Mouse (Mus musculus) cerebellum, adult (tissue): ENCODE measurements around the gene Hivep1.

ENCODE experiments used
- ATAC-seq: cut with Nextera tagmentation; 2 replicates; pipeline ENCODE4 v1.9.2; 2017; ENCODE audit warnings: mild to moderate bottlenecking, moderate library complexity, mixed read lengths; ENCODE audit not compliant: insufficient number of reproducible peaks, low FRiP score, low TSS enrichment

The Hivep1 gene

DNA sequence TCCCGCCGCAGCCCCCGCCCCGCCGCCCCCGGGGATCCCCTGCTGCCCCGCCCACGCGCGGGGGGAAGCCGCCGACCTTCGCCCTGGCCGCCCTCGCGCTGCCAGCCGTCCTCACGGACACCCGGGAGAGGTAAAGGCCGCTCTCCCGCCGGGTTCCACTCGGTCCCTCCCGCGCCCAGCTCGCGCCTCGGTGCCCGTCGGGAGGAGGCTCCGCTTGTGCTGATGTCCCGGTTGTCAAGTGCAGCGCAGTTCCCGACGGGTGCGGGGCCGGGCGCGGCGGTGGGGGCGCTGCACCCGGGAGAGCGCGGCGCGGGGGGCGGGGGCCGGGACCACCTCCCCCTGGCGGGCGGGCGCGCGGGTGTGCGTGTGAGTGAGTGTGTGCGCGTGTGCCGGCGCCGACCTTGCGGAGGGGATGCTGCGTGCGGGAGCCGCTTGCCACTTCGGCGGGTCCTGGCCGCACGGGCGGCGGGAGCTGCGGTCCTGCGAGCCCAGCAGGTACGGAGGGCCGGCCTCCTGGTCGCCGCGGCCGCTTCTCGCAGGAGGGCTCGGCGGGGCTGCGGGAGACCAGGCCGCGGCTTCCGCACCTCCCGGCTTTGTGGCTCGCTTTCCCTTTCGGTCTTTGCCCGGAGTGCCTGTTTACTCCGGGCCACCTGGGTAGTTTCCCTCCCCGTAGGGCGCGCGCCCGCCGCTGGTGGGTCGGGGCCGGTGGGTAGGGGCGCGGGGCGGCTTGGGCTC, at the start of gene Hivep1:
Hivep1 (plus strand) TSS at position 61 of the 735 bp plus-strand sequence.
- peak; percentile 26 for ATAC-seq

DNA sequence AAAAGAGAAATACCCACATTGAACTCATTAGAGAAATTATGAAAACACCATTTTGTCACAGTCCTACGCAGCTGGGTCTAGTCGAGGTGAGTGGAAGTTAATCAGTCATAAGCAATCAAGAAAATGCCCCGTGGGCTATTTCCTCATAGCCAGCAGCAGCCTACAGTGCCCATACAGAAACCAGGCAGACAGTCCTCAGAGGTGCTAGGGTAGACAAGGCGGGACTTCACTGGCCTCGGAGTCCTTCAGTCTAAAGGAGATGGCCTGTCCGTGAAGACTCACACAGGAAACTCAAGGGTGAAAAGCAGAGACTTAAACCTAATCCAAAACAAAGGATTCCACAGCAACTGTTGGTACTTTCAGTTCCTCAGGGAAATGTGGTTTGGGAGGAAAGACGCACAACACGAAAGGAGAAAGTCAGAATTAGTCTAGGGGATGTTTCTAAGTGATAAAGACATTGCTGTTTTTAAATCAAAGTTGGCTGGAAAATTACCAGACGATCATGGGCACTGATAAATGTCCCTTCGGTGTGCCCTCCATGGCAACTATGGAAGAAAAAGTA, 36.3 kb upstream of the Hivep1 start:
- no peak for ATAC-seq

DNA sequence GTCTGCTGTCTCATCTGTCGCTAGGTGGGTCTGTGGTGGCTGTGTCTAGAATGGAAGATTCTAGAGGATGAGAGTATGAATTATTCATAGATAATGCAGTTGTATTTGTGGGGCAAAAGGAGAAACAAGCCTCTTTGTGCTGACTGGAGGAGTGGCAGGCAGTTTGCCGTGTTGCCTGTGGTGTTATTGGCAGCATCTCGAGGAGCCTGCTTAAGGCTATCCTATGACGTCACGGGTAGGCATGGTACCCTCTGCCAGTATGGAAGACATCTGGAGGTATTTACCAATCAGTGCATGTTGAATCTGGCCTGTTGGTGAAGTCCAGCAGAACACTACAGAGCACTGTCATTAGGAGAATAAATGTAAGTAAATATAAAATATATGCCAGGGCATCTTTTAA, 35.6 kb upstream of the Hivep1 start:
- ATAC-seq = no peak

DNA sequence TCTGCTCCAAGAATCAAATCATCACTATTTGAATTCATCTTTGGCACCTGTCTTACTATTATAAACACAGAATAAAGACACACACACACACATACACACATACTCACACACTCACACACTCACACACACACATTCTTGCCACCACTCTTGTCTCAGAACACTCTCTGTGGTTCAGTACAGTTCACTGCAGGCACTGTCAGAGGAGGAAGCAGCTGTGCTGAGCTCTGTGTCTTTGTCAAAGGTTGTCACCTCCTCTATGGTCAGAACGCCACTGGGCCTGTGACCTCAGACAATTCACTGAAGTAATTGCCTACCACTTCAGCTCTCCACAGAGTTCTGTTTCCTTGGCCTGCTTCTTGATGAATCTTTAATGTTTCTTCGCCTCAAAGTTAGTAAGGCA, 33.5 kb upstream of the Hivep1 start:
- no peak for ATAC-seq

DNA sequence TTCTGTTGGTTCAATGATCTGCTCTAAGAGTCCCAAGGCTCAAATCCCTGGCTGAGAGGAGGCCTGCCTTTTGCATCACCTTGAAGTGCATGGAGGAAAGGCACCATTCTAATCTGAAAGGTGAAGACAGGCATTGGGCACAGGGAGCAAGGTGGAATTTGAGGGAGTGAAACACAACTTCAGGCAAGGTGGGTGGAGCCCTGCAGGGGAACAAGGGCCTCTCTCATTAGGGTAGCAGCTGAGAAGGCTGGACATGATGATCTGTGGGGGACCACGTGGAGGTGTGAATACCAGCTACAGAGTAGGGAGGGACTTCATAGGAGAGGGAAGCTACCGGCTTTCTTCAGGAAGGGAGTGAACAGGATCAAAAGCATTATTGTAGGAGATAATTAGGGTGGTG, 10.6 kb upstream of the Hivep1 start:
- ATAC-seq = no peak

DNA sequence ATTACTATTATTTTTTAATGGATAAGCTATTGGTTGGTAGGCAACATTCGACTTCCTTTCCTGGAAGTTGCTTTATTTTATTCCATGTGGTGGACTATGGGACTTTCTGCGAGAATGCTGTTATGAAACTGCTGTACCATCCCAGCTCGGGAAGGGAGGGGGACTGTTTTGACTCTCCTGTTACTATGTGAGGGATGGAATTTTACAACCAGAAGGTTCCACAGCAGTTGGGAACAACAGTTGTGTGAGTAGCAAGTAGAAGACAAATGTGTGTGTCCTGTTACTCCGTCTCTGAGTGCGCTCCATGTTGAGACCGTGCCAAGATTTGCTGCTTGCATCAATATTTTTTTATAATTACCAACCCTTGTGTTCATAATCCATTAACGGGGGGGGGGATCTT, 8.4 kb upstream of the Hivep1 start:
- ATAC-seq = no peak

DNA sequence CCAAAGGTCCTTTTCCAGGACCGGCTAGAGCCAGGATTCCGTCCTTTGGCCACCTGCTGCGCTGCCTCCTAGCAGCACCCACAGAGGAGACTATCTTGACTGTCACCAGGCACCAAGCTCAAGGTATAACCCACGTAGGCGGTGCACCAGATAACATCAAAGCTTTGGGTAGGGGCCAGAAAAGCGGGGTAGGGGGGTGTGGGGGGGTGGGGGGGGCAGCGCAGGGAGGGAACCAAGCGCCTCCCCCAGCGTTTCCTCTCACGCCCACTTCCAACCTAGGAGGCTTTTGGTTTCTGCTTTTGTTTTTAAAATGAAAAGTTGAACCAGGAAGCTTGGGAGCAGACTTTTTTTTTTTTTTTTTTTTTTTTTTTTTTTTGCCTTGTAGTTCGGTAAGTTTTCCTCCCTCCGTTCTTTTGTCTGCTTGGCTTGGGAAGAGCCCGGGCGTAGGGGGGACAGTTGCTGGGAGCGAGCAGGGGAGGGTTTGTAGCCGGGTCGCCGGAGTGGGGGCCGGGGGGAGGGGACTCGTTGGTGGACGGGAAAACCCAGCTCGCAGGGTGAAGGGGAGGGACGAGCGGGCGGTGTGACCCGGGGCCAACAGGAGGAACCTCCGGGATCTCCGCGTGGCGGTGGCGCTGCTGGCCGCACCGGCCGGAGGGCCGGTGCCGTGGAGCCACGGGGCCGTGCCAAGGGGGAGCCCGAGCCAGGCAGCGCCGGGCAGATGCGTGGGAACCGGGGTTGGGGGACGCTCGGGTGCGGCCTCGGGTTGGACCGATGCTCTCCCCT, 2.6 kb upstream of the Hivep1 start:
- ATAC-seq = no peak

DNA sequence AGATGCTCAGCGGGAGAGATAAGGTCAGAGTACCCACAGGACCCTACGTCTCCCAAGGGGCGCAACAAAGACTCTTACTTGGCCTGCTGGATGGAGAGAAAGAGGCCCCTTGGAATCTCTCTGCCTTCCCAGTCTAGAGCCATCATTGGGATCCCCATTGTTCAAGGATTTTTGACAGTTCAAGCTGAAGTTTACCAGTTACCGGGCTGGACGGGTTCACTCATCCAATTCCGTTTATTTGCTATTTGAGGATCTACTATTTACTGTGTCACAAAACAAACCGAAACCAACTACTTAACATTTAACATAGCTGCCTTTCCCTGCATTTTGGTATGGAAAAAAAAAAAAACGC, 2.1 kb upstream of the Hivep1 start:
- no peak for ATAC-seq

DNA sequence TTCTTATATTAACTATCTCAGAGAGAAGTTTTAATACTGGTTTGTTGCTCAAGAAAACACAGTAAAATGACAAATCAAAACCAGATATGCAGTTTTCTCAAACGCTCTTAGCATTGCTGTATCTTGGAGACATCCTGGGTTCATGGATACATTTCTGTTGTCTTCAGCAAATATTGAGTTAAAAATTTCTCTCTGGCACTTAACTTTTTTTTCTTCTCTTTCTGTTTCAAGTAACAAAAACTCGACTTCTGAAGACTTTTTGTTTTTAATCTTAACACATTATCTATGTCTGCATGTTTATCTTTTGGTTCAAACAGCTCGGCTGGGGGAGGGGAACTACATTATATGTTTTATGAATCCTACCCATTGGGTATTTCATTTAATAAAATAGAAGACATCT, 1.7 kb upstream of the Hivep1 start:
- no peak for ATAC-seq

DNA sequence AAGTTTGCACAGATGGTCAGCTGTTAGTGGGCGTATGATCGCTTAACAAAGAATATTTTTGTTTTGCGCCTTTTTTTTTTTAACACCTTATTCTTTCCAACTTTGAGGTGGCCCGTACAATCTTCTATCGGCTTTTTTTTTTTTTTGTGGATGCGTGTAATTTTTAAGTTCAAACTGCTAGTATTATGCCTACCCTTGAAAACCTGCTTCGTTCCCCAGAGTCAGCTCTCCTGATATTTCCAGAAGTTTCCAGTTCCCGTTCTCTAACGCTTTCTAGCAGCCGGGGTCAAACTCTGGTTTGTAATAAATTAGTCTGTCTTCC, 980 bp upstream of the Hivep1 start:
- no peak for ATAC-seq

DNA sequence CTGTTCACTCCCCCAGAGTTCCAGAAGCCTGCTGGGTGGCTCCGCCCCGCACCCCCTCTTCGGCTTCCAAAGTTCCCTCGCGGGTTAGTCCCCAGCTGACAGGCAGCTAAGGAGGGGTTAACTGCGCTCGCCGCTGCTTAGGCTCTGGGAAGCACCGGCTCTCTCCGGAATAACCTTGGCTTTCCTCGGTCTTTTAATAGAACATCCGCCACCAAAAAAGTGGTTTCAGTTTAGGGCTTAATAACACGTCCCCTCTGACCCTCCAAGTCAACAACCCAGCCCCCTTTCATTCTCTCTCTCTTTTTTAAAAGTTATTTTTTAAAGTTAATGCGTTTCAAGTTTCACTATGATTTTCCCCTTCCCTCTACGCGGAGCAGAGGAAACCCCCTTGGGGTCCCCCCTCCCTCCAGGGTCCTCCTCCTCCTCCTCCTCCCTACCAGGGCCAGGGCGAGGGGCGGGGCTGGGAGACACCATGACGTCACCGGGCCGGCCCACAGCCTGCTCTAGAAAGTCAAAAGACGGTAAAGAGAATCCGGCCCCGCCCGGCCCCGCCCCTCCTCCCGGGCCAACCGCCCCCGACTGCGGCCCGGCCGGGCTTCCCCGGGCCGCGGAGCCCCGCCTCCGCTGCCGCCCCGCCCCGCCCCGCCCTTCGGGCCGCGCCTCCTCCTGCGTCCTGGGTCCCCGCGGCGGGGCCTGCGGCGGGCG, 467 bp upstream of the Hivep1 start:
- peak; percentile 28 for ATAC-seq

DNA sequence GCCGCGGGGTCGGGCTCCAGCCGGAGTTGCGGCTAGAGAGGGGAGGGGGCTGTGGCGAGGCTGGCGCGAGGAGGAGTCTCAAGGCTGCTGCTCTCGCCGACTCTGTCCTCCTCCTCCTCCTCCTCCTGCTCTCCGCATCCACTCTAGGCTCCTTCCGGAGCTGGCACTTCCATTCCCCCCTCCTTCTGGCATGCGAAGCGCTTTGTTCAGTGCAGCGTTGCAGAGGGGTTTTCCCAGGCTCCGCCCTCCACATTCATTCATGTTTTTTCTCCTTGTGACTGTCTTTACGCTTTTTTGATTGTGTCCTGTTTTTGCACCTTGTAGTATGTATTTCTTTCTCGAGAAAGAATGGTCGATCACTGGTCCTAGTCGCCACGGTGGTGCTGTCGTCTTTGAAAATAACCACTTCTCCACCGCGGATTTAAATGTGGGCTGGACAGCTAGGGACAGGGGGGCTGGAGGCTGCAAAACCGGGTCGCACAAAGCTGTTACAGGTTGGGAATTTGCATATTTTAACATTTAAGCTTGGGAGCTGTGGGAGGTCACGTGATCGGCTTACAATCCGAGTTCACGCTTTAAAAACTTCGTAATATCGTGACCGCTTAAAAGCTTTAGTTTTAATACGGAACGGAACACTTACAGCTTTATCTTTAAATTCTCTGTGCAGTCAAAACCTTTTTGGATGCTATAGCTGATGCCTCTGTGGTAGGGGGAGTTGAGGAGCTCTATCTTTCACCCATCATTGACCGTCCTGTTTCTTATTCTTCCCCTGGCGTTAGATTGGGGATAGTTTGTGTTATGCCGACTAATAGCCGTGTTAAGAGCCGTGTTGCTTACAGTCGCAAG, 1.1 kb downstream of the Hivep1 start:
- peak; percentile 67 for ATAC-seq

DNA sequence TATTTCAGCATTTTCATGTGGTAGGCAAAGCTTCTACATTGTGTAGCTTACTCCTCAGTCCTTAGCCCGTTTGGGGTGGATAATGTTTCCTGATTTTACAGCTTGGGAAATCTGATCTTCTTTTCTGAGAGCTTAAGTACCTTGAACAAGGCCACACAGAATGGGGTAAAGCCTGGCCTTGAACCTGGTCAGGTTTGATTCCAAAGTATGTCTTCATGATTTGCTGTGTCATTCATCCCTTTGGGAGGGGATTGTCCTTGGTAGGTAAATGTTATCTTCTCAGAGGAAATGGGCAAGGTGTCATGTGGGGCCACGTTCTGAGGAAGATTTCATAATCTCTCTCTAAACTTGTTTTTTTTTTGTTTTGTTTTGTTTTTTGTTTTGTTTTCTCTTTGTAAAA, 1.8 kb downstream of the Hivep1 start:
- ATAC-seq = no peak

DNA sequence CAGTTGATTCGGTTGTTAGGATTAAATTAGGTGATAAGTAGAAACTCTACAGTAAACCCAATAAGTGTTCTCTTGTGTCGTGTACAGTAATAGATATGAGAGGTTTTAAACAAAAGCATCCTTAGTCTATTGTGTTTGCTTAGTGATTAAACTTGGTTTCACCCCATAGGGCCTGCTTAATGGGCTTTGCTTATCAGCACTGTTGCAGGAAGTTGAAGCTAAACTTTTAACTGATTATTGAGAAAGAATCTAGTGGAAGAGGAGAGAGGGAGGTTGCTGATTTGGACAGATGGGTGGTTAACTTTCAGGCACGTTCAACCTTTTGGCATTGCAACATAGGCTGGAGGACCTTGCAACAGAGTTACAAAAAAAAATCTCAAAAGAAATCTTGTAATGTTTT, 2.3 kb downstream of the Hivep1 start:
- ATAC-seq = no peak

DNA sequence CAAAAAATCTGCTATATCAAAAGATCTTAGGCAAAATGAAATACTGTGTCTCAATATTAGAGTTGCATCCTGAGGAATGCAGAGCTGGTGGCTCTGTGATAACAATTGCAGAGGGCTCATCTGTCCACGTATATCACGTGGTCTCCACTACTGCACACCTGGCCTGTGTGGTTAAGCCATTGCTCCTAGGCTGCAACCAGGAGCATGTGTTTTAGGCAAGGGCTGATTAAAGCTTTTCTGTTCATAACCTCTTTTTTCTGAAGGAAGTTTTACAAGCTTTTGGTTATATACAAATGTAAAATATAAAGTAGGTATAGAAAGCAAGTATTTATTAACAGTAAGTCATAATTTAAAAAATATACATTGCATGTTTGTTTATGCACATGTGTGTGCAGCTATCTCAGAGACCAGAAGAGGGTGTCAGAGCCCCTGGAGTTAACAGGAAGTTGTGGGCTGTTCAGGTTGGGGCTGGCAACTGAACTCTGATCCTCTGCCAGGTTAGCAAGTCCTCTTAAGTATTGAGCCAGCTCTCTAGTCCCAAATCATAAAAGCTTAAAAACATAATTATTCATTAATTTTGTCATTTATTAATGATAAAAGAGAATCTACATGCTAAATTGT, 5.0 kb downstream of the Hivep1 start:
- ATAC-seq = no peak

DNA sequence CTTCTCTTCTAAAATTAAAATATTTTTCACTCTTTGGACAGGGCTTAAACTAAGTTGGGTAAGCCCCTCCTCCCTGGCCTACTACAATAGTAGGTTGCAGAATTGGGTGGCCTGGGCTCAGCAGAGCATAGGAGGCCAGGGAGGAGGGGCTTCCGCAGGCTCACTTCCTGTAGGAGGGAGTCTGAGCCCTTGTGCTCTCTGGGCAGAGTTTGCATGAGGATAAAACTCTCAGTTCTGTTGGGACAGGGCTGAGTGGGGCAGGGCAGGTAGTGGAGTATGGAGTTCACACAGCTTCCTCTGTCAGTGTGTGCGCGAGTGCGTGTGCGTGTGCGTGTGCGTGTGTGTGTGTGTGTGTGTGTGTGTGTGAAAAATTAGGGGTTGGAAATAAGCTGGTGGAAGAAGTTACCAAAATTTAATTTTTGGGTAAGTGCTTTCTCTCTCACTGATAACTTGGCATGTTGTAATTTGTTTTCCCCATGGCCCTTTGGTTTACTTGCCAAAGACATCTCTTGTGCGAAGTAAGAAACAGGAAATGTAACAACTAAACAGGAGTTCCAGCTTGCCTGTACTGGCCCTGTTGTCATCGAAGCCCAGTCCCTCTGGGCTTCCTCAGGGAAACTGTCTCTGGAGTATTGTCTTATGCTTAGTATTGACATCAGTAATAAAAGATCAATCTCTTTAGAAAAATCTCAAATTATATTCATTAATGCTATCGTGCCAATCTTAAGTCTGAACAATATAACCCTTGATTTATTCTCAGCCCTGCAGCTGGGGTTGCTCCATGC, 9.2 kb downstream of the Hivep1 start:
- ATAC-seq = no peak

DNA sequence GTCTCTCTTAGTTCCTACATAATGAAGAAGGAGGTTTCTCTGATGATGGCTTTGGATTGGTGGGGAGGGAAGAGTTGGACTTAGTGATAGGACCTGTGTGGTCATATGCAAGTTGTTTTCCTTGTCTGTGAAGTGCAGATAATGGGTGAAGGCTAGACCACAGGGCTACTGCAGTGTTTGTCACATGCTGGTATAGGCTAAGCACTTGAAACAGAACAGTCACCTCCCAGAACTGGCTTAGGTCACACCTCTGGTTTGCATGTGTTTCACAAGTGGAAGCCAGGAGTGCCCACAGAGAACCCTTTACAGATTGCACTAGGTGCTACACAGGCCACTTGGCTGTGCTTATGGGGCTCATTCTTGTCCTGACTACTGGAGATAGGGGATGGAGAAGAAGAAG, 12.4 kb downstream of the Hivep1 start:
- ATAC-seq = no peak

DNA sequence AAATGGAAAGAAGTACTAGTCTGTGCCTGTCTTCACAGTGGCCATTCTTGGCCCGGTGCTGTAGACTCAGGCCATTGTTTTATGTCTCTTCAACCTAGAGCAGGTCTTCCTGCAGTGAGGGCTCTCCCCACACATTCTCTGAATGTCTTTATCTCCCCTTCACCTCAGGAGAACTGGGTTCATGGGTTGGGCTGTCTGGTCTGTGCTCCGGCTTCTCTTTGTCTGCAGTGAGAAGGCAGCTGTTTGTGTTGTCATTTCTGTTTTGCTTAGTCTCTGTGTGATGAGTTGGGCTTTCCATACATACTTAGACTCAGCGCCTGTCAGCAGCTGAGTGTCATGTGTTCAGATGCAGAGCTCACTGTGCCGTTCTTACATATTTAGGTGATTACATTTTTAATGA, 18.4 kb downstream of the Hivep1 start:
- no peak for ATAC-seq

DNA sequence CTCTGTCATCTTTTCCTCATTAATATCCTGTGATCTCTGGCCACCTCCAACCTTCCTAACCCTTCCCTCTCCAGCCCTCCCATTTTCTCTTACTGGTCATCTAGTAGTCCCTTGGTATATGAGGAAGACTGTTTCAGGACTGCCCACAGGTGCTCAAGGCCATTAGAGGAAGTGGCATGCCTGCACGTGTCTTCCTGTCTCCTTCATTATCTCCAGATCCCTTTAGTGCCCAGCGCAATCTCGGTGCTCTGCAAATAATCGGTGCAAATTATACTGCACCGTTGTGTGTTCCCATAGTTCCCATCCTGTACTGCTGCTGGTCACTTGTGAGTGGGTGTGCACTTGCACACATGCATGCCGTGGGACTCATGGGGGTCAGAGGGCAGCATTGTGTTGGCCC, 19.2 kb downstream of the Hivep1 start:
- ATAC-seq = no peak
